Mouse (Mus musculus) embryo, embryonic 10.5 days (tissue): ENCODE measurements around the gene Mepce.
A peak's percentile ranks its signal among the peaks of the same experiment; 100 is the strongest.
"Not testable (repeated sequence)": the region's sequence is repeated elsewhere in the genome, so short reads cannot be mapped to it uniquely, and the experiment has no call there.

Experiments
- DNase-seq: peaks from one replicate; pipeline ENCODE4 v3.0.0-alpha.2; 2015; ENCODE audit warnings: low spot score

Gene Mepce

DNA sequence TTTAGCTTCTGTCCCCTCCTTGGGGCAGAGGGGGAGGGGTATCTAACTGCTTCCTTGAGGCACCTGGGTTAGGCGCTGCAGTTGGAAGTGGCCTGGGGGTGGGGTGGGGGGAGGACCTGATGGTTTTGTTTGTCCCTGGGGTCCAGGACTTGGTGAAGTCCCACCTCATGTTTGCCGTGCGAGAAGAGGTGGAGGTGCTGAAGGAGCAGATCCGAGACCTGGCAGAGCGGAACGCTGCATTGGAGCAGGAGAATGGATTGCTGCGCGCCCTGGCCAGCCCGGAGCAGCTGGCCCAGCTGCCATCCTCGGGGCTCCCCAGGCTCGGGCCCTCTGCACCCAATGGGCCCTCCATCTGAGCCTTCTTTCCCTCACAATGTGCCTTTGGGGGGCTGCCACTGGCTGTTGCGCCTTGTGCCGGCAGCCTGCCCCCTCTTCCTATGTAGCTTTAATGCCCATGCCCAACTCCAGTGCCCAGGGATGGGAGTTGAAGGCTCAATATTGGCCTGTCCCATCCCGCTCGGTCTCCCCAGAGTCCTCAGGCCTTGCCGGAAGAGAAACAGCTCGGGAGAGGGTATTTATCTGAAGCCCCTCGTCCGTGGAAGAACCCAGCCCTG, 28.4 kb downstream of the Mepce start:
- no peak for DNase-seq

DNA sequence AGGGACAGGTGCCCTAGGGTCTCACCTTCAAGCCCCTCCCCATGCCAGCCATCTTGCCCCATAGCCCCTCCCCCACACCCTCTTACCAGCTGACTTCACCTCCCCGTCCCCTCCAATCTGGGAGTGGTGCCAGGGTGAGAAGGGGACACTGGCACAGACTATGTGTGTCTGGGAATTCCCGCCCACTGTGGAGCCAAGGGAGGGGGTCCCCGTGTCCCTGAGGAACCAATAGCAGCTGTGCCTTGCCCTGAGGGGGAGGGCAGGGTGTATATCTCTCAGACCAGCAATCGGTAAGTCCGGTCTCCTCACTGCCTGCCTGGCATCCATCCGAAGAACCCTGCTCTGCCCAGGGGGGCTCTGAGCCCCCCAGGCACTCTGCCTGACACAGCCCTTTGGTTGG, 29.6 kb downstream of the Mepce start:
- no peak for DNase-seq

DNA sequence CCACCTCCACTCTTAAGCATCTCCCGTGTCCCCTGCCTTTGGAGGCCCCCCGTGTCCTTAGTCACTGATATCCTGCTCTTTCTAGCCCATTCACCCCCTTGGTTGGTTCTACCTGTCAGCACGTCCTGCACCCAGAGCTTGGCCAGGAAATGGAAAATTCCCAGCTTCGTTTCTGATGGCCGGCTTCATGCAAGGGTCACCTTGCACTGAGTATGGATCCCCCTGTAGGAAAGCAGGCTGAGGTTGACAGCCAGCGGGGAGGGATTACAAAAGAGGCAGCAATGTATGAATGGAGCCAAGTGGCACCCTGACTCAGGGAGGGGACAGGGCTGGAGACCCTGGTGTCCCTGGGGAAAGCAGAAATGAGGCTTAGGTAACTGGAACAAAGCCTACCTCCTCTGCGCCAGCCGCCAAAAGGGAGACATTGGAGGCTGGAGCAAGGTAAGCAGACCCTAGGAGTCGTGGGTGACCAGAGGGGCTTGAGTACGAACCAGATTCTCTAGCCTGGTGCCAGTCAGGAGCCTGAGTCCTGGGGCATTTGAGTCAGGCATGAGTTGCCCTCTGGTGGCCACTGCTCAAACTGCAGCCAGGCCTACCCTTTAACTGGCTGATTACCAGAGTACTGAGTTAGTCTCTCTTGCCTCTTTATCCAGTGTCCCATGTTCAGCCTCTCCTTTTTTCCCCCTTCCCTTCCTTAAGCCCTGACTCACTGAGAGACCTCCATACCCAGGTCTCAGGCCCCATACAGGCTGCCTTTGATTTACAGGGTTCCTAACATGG, 30.4 kb downstream of the Mepce start:
- DNase-seq: peak; percentile 92

GRCm38 (mm10) chr5:137756106-137756505, 31.3 kb downstream of the Mepce start:
- no peak for DNase-seq

DNA sequence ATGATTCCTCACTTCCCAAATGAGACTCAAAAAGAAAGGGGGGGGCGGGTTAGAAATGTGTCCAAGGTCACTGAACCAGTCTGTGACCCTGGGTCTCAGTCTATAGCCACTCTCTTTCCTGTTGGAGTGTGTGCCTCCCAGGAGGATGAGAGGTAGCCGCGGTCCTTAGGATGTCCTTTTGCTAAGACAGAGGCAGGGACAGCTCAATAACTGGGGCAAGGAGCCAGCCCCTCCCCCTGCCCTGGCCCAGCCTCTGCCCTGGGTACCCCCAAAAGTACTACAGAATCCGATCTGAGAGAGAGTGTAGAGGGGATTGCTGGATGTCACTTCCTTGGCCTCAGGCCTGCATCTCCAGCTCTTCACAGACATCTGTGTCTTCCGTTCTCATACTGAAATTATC, 32.0 kb downstream of the Mepce start:
- DNase-seq: no peak

DNA sequence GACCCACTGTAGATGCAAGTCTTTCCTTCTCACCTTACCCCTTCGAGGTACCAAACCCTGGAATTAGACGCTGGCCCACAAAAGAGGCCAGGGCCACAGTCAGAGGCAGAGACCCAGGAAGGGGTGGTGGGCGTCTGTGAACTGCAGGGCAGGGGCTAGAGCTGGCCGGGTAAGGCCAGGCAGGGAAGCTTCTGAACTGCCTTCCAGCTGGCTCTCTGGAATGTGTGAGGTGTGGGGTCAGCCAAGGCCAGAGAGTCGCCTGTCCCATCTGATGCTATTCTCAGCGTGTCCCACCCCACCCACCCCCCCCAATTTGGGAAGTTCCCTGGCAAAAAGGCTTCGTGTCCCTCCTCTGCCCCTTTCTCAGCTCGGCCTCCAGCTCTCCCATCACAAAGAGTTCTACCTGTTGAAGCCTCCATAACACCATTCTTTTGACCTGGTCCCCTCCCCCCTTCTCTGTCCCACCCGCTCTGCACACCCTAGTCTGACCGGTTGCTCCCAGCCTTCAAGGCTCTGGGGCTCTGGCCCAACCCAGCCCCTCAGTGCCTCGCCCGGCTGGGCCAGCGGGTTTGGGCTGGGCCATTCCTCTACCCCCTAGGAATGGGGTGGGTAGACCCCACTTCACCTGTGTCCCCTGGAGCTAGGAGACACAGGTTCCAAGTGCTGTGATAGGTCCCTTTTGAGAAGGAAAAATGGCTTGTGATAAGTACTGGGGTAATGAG, 34.2 kb downstream of the Mepce start:
- no peak for DNase-seq

GRCm38 (mm10) chr5:137751988-137752387, 35.5 kb downstream of the Mepce start:
- DNase-seq: no peak

DNA sequence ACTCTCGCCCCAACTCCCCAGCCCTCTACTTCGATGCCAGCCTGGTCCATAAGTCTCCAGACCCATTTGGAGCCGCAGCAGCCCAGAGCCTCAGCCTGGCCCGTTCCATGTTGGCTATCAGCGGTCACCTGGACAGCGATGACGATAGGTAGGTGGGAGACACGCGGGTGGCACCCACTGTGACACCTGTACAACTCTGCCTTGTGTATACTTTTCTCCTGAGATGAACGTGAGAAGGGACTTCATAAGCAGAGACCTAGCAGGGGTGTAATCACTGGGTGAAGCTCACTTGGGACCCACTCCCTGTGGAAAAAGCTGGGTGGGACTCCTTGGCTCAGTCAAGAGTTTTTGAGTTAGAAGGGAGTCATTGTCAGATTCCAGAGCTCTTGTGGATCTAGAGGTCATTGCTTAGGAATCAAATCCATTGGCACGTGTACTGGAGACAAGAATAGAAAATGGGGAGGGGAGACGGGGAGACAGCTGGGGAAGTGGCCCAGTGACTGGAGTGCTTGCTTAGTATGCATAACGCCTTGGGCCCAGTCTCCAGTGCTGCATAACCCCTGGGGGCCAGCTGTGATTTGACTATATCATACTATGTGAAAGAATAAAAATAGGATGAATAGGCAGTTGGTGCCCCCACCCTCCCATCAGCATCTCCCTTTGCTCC, 36.1 kb downstream of the Mepce start:
- no peak for DNase-seq

GRCm38 (mm10) chr5:137750212-137750611, 37.2 kb downstream of the Mepce start:
- not testable (repeated sequence) for DNase-seq

DNA sequence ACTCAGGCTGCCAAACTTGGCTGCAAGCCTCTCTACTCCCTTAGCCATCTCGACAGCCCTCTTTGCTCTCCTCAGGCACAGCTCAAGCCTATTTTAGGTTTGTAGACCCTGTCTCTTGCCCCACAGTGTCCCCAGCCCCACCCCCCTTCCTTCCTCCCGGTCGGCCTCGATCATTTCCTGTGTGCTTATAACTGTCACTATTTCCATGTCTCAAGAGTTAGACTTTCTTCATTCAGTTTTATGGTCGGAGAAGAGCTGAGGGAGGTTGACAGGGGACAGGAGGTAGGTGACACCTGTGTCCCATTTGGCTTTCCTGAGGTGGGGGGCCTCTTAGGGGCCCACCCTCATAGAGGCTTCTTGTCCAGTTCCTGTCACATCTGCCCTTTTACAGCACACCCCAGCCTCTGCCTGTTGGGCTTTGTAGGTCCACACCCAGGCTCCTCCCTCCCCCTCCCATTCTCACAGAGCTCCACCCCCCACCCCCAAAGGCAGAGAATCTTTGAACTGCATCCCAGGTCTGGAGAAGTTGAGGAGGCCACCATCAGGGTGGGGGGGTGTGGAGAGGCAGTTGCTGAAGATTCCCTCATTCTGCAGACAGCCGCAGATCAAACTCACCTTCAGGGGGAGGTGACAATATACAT, 38.1 kb downstream of the Mepce start:
- DNase-seq: no peak

GRCm38 (mm10) chr5:137748130-137748770, 39.2 kb downstream of the Mepce start:
- peak; percentile 49 for DNase-seq

- peak; percentile 32 for DNase-seq
These were observed 40.0 kb downstream of the Mepce start for GRCm38 (mm10) chr5:137747326-137747961.

DNA sequence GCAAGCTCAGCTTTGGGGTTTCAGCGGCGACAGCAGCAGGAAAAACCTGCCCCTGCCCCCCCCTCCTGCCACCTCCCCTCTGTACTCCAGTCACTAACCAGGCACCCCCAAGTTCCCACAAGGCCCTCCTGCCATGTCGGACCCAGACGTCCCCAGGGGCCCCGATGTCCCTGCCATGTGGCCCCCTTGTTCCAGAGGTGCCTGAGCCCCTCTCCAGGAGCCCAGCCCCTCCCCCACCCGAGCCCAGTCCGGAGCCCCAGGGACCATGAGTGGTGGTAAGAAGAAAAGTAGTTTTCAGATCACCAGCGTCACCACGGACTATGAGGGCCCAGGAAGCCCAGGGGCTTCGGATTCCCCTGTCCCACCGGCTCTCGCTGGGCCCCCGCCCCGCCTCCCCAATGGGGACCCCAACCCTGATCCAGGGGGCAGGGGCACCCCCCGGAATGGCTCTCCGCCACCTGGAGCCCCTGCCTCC, 40.6 kb downstream of the Mepce start:
- peak; percentile 23 for DNase-seq

GRCm38 (mm10) chr5:137746282-137746850, 41.1 kb downstream of the Mepce start:
- peak; percentile 80 for DNase-seq

DNA sequence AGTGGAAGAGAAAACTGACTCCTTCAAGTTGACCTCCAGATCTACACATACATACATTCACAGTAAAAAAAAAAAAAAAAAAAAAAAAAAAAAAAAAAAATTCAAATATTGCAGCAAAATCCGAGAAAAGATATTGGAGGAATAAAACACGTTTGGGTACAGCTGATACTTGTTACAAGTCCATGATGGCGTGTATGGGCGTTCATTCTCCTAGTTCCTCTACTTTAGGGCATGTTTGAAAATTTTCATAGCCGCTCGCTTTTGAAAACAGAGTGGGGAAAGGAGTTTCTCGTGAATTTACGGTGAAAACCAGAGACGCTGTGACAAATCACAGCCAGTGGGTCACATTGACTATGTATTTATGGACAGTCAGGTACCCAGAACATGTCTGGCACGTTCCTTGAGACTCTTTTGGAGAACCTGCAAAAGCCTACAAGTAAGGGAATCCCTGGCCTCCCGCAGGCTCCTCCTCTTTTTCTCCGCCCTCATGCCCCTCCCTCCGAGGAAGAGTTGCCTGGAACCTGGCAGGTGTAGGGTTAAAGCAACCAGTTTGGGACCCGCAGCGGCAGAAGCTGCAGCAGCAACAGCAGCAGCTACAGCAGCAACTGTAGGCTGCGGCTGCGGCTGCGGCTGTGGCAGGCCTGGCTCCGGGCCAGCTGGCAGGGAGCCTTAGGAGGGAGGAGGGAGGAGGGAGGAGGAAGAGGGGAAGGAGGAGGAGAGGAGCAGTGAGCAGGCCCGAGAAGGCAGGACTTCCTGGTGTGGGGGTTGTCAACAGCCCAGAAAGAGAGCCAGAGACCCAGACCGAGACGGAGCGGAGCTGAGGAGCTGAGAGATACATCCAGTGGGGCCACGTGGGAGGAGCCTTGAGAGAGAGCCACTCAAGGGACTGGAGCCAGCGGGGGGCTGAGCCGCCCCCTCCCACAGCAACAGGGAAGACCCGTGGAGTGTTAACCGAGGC, 42.0 kb downstream of the Mepce start, which contains the start of gene Tsc22d4:
Gene Tsc22d4 (plus strand): TSS at position 517 of the 958 bp plus-strand sequence.
- peak; percentile 92 for DNase-seq

GRCm38 (mm10) chr5:137744197-137744596, 43.3 kb downstream of the Mepce start:
- DNase-seq: no peak

DNA sequence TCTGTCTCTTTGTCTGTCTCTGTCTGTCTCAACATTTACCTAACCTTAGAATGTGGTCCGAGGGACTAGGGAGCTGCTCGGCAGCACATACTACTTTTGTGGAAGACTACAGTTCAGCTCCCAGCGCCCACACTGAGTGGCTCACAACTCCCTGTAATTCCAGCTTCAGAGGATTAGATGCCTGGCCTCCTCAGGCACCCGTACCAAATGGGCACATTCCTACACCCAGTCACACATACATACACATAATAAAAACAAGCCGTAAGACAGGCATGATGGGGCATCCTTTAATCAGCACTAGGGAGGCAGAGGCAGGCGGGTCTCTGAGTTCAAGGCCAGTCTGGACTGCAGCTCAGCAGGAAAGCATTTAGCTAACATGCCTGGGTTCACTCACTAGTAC, 44.6 kb downstream of the Mepce start:
- DNase-seq: no peak

- DNase-seq: no peak
These were observed 45.4 kb downstream of the Mepce start for GRCm38 (mm10) chr5:137742048-137742447.
